Mouse (Mus musculus): ENCODE results near the gene Csnka2ip. TPM values are rescaled to one million over a fixed set of nuclear protein-coding genes. Genes with fewer than 3 reads are reported as not detected.

The Csnka2ip gene
- total RNA-seq, 1 experiment: not detected

GRCm38 (mm10) chr16:64585599-64586261, 16.5 kb downstream of the Csnka2ip start:
- DNase-seq (ENCODE audit: low read depth, low spot score): no peak
- no peak overlapping the region for H3K4me3 ChIP-seq (ENCODE audit: insufficient read depth in 1 of 2, low read depth in 1 of 2, low read length in 2 of 2, poor library complexity in 1 of 2, severe bottlenecking in 1 of 2)
- TF ChIP-seq ZNF384 (IDR thresholded peaks at IDR 0.05; ENCODE audit: low read depth, low read length) (no peak), CHD2 (IDR thresholded peaks at IDR 0.05; ENCODE audit: low read depth, low read length) (no peak), ZC3H11A (IDR thresholded peaks at IDR 0.05; ENCODE audit: borderline replicate concordance, low read depth, low read length) (no peak), HCFC1 (IDR thresholded peaks at IDR 0.05; ENCODE audit: borderline replicate concordance, insufficient read depth, low read length) (no peak), MAFK (IDR thresholded peaks at IDR 0.05; ENCODE audit: insufficient read depth, low read depth, low read length) (no peak)
- H3K36me3 ChIP-seq (ENCODE audit: control insufficient read depth, insufficient read depth, low read length, poor library complexity, severe bottlenecking): no peaks in the 10 kb centered on the region
- no peak overlapping the region for H3K9ac ChIP-seq (ENCODE audit: insufficient read depth, low read depth, low read length, poor library complexity, severe bottlenecking)
- no peaks in the 10 kb centered on the region for H3K9me3 ChIP-seq (ENCODE audit: control insufficient read depth, insufficient read depth, low read depth, low read length)
- in situ Hi-C loops (cut with MboI; ENCODE audit: low sequenced_read_pairs in 2 of 2, unreplicated experiment in 2 of 2): no loop called here
- no peak overlapping the region for H3K27ac ChIP-seq (ENCODE audit: insufficient read depth, low read depth, low read length, poor library complexity, severe bottlenecking)
- no peaks in the 10 kb centered on the region for H3K4me1 ChIP-seq (ENCODE audit: control insufficient read depth in 2 of 2, insufficient read depth in 2 of 2, low read length in 2 of 2, poor library complexity in 1 of 2)

GRCm38 (mm10) chr16:64584591-64584990, 17.6 kb downstream of the Csnka2ip start:
- H3K9me3 ChIP-seq (ENCODE audit: control insufficient read depth, insufficient read depth, low read depth, low read length): no peaks in the 10 kb centered on the region
- no peak overlapping the region for H3K4me3 ChIP-seq (ENCODE audit: insufficient read depth in 1 of 2, low read depth in 1 of 2, low read length in 2 of 2, poor library complexity in 1 of 2, severe bottlenecking in 1 of 2)
- no peaks in the 10 kb centered on the region for H3K4me1 ChIP-seq (ENCODE audit: control insufficient read depth in 2 of 2, insufficient read depth in 2 of 2, low read length in 2 of 2, poor library complexity in 1 of 2)
- in situ Hi-C loops (cut with MboI; ENCODE audit: low sequenced_read_pairs in 2 of 2, unreplicated experiment in 2 of 2): no loop called here
- H3K36me3 ChIP-seq (ENCODE audit: control insufficient read depth, insufficient read depth, low read length, poor library complexity, severe bottlenecking): no peaks in the 10 kb centered on the region
- H3K27ac ChIP-seq (ENCODE audit: insufficient read depth, low read depth, low read length, poor library complexity, severe bottlenecking): no peak overlapping the region
- no peak for TF ChIP-seq ZC3H11A (IDR thresholded peaks at IDR 0.05; ENCODE audit: borderline replicate concordance, low read depth, low read length)
- no peak for TF ChIP-seq ZNF384 (IDR thresholded peaks at IDR 0.05; ENCODE audit: low read depth, low read length)
- DNase-seq (ENCODE audit: low read depth, low spot score): no peak
- no peak overlapping the region for H3K9ac ChIP-seq (ENCODE audit: insufficient read depth, low read depth, low read length, poor library complexity, severe bottlenecking)

- in situ Hi-C loops (cut with MboI; ENCODE audit: low sequenced_read_pairs in 2 of 2, unreplicated experiment in 2 of 2): no loop called here
- H3K36me3 ChIP-seq (ENCODE audit: control insufficient read depth, insufficient read depth, low read length, poor library complexity, severe bottlenecking): no peaks in the 10 kb centered on the region
- TF ChIP-seq ZC3H11A (IDR thresholded peaks at IDR 0.05; ENCODE audit: borderline replicate concordance, low read depth, low read length) (no peak), MAFK (IDR thresholded peaks at IDR 0.05; ENCODE audit: insufficient read depth, low read depth, low read length) (no peak), ZNF384 (IDR thresholded peaks at IDR 0.05; ENCODE audit: low read depth, low read length) (no peak), HCFC1 (IDR thresholded peaks at IDR 0.05; ENCODE audit: borderline replicate concordance, insufficient read depth, low read length) (no peak), CHD2 (IDR thresholded peaks at IDR 0.05; ENCODE audit: low read depth, low read length) (no peak)
- no peak for DNase-seq (ENCODE audit: low read depth, low spot score)
- no peaks in the 10 kb centered on the region for H3K4me1 ChIP-seq (ENCODE audit: control insufficient read depth in 2 of 2, insufficient read depth in 2 of 2, low read length in 2 of 2, poor library complexity in 1 of 2)
- no peak overlapping the region for H3K27ac ChIP-seq (ENCODE audit: insufficient read depth, low read depth, low read length, poor library complexity, severe bottlenecking)
- H3K9ac ChIP-seq (ENCODE audit: insufficient read depth, low read depth, low read length, poor library complexity, severe bottlenecking): no peak overlapping the region
- no peak overlapping the region for H3K4me3 ChIP-seq (ENCODE audit: insufficient read depth in 1 of 2, low read depth in 1 of 2, low read length in 2 of 2, poor library complexity in 1 of 2, severe bottlenecking in 1 of 2)
- no peaks in the 10 kb centered on the region for H3K9me3 ChIP-seq (ENCODE audit: control insufficient read depth, insufficient read depth, low read depth, low read length)
Measured at GRCm38 (mm10) chr16:64583406-64583805, 18.8 kb downstream of the Csnka2ip start.

DNA sequence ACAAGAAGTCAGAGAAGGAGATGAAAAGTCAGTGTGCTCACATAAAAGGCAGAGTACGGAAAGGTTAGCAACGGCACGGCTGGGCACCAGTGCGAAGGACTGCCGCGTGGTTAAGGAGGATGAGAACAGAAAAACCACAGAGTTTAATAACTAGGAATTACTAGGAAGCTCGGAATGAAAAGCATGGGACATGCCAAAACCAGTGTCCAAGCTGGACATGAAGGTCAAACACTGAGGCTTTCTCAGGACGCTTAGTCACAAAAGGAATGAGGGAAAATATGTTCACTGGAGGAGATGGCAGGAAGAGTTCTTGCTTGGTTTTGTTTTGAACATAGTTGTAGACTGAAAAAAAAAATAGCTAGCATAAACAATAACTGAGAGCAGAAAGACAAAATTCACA, 32.7 kb downstream of the Csnka2ip start:
- TF ChIP-seq ZNF384 (IDR thresholded peaks at IDR 0.05; ENCODE audit: low read depth, low read length) (no peak), HCFC1 (IDR thresholded peaks at IDR 0.05; ENCODE audit: borderline replicate concordance, insufficient read depth, low read length) (no peak), CHD2 (IDR thresholded peaks at IDR 0.05; ENCODE audit: low read depth, low read length) (no peak), MAFK (IDR thresholded peaks at IDR 0.05; ENCODE audit: insufficient read depth, low read depth, low read length) (no peak), ZC3H11A (IDR thresholded peaks at IDR 0.05; ENCODE audit: borderline replicate concordance, low read depth, low read length) (no peak)
- no peaks in the 10 kb centered on the region for H3K4me1 ChIP-seq (ENCODE audit: control insufficient read depth in 2 of 2, insufficient read depth in 2 of 2, low read length in 2 of 2, poor library complexity in 1 of 2)
- no peak overlapping the region for H3K4me3 ChIP-seq (ENCODE audit: insufficient read depth in 1 of 2, low read depth in 1 of 2, low read length in 2 of 2, poor library complexity in 1 of 2, severe bottlenecking in 1 of 2)
- in situ Hi-C loops (cut with MboI; ENCODE audit: low sequenced_read_pairs in 2 of 2, unreplicated experiment in 2 of 2): loop anchor here in 1 of 2 experiments (10.0 kb wide), 1 partner anchor 375 kb away; no protein-coding TSS in a partner anchor
- no peak for DNase-seq (ENCODE audit: low read depth, low spot score)
- H3K36me3 ChIP-seq (ENCODE audit: control insufficient read depth, insufficient read depth, low read length, poor library complexity, severe bottlenecking): no peaks in the 10 kb centered on the region
- no peak overlapping the region for H3K9ac ChIP-seq (ENCODE audit: insufficient read depth, low read depth, low read length, poor library complexity, severe bottlenecking)
- H3K27ac ChIP-seq (ENCODE audit: insufficient read depth, low read depth, low read length, poor library complexity, severe bottlenecking): no peak overlapping the region
- H3K9me3 ChIP-seq (ENCODE audit: control insufficient read depth, insufficient read depth, low read depth, low read length): no peaks in the 10 kb centered on the region

Measured in ES-E14 (cell line).